Mouse (Mus musculus) heart, adult 8-10 months (tissue): ENCODE measurements around the gene Nup210. TPM values are rescaled to one million over a fixed set of nuclear protein-coding genes. Genes with fewer than 3 reads are reported as not detected.

Experiments used
- DNase-seq: peaks from one replicate; pipeline ENCODE4 v3.0.0; 2022; ENCODE audit warnings: low spot score
- total RNA-seq, 4 experiments: library from RNA; stranded (reverse); gene quantifications; 2 replicates each; pipeline ENCODE4 v1.2.4; 2022

Nup210 gene
- total RNA-seq, 4 experiments from 2014 or later: 2.9 to 5.5 (median 3.2) TPM

DNA sequence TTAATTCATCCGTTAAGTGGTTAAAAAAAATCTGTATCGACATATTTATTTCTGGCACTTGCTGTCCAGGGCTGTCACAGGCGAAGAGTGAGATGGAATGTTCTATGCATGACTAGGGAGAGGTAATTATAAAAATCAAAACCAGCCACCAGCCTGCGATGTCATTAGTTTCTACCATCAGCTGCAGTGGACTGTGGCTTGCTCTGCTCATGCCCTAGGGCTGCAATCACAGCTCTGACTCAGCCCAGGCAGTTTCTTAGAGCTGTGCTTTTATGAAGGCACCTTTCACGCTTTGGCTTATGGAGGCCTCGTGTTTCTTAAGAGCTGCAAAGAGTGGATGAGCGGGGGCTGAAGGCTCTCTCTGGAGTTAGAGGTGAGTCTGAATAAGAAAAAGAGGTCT, 95.8 kb downstream of the Nup210 start:
- DNase-seq: no peak

DNA sequence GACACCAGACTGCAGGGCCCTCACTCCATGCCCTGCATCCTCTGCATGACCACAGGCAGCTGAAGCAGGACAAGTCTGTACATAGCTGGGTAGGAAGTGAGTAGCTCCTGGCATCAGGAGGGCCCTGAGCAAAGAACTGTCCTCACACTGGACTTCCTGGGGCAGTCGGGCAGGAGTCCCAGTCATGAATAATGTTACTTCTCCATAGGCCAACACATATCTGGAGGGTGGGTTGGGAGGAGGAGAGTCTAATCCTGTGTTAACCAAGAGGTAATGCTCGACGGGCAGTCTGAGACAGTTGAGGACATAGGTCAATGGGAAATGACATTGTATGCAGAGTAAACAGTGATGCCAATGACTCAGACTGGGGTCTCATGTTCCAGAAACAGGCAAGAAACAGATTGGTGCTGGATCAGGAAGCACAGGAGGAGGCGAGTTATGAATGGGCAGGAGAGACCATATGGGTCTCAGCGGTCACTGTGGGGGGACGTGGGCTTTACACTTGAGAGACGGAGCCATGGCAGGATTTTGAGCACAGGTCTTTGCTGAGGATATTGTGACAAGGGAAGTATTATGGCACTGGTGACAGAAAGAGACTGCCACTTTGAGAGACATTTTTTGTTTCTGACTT, 99.9 kb downstream of the Nup210 start:
- DNase-seq: no peak

DNA sequence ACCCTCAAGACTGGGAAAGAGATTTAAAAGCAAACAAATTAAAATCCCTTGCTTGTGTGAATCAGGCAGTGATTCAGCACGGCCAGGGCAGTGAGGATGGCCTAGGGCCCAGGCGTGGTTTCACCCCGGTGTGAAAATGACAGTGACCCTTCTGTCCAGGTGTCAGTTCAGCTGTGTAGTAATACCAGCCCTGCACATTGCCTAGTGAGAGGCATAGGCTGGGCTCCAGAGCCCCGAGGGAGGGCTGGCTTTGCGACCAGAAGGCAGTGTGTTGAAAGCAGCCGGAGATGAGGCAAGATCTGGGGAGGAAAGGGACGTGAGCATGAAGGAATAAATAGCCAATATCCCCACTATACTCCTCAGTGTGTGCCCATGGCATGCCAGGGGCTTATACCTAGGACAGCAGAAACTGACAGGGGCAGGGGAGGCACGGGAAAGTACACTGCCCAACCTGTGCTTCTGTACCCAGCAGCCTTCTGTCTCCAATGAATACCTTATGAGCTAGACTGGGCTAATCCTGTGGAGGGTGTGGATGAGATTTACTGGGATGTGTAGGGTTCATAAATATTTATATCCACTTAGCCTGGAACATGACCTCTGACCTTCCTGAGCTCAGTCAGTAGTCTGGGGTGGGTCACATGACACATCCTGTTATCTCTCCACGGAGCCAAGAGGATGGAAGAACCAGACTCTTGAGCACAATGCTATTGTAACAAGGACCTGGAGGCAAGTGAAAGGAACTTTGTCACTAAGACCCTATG, 102.3 kb downstream of the Nup210 start:
- no peak for DNase-seq

DNA sequence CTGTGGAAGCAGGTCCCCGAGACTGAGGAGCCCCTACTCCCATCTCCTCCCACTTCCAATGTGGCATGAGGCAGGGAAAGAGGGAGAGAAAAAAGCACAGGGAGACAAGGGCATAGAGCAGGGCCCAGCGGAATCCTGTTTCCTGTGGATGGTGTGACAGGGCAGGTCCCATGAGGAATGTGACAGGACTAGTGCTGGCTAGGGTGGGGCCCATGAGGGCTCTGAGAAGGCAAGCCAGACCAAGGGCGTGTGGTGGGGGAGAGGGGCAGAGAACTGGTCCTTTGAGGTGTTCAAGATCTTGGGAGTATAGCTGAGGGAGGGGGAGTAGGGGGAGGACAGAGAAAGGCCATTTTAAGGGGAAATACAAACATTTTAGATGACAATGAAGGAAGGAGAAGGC, 104.2 kb downstream of the Nup210 start:
- DNase-seq: no peak

DNA sequence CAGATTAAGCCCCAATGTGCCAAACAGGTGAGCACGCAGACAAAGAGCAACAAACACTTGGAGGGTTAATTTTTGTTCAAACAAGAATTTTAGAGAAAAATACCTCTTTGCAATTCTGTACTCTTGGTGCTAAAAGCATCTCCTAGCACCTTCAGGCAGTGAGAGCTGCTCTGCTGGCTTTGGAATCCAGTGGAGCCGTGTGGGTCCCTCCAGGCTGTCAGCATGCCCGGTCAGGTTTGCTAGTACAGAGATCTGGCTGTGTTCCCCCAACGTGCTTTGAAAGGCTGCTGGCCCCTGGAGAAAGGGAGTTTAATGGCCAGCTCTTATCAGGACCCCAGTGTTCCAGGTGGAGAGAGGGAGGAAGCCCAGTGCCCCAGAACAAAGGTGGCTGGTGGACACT, 105.1 kb downstream of the Nup210 start:
- no peak for DNase-seq

DNA sequence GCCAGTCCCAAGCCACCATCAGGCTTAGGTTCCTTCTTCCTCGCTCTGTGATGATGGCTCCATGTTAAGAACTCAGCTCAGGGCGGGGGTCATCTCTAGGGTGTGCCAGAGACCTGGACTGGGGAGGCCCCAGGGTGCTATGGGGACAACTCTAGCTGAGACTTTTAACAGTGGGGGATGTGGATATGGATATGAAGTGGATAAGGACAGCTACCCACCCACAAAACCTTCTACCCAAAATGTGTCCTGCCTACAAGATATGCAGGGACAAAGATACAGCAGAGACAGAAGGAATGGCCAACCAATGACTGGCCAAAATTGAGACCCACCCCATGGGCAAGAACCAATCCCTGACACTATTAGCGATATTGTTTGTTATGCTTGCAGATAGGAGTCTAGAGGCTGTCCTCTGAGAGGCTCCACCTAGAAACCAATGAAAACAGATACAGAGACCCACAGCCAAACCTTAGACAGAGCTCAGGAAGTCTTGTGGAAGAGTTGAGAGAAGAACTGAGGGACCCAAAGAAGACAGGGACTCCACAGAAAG, 108.3 kb downstream of the Nup210 start:
- DNase-seq: no peak

DNA sequence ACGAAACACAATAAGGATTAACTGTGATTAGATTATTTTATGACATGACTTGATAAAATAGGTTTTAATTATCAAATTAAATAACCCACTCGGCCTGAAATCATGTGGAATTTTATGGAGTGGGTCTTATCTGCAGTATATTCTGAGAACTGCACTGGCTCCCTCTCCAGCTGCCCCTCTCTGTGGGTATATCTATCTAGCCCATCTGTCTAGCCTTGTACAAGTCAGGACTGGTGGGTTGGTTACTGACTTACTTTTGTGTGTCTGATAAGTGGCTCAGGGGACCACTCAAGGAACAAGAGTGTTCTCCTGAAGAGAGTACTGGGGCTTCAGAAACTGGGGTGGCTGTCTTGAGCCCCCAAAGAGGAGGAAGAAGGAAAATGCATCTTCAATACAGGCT, 109.4 kb downstream of the Nup210 start:
- no peak for DNase-seq

DNA sequence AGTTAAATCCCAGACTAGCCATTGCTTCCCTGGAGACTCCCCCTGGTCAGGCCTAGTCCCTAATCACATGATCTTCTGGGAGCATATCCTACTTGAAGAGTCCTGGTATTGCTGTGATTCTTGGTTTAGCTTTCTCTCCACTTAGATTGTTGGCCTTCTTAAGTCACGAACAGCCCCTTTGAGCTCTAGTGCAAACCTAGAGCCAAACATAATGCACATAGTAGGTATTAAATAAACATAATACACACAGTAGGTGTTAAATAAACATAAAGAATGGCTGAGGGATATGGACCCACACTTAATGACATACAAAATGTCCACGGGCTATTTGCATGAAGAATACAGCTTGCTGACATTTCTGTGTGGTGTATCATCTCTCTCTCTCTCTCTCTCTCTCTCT, 112.5 kb downstream of the Nup210 start:
- DNase-seq: no peak

DNA sequence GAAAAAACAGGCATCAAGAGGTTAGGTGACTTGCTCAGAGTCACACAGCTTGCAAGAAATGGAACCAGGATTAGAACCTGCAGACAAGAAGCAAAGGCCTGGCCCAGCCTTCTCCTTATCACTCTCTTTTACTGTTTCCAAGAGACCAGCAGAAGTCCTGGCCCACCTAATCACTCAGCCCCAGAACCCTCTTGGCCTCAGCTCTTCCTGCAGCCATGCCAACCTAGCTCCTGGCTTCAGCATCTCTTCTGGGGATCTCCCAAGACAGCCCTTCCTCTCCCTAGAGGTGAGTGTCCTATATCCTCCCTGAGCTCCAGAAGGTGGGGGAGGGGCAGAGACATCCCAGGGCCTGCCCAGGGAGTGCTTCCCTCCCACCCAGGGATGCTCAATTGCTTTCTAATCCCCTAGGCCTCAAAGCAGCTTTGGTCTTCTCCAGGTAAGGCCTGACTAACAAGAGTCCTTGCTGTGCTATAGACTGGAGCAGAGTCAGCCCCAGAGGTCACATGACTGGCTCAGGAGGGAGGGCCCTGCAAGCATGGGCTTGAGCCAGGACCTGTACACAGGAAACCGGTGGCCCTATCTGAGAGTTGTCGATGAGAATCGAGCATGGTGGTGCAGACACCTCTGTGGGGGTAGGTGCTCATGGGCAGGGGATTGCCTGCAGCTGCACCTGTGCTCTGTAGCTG, 113.2 kb downstream of the Nup210 start:
- no peak for DNase-seq

DNA sequence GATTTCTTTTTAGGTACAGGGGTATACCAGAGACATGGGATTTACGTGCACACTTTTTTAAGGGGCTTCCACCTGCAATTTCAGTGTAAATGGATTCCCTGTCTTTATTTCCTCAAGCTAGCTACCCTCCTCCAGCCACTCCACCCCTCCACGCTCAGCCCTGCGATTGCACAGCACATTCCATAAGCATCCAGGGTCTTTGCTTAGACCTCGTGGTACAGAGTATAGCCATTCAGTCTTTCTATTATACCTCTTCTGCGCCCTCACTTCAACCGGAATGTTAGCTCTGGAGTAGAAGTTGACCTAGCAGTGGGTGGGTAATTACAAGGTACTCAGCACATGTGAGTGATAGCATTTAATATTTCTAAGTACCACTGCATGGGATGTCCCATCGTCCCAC, 115.1 kb downstream of the Nup210 start:
- DNase-seq: no peak

DNA sequence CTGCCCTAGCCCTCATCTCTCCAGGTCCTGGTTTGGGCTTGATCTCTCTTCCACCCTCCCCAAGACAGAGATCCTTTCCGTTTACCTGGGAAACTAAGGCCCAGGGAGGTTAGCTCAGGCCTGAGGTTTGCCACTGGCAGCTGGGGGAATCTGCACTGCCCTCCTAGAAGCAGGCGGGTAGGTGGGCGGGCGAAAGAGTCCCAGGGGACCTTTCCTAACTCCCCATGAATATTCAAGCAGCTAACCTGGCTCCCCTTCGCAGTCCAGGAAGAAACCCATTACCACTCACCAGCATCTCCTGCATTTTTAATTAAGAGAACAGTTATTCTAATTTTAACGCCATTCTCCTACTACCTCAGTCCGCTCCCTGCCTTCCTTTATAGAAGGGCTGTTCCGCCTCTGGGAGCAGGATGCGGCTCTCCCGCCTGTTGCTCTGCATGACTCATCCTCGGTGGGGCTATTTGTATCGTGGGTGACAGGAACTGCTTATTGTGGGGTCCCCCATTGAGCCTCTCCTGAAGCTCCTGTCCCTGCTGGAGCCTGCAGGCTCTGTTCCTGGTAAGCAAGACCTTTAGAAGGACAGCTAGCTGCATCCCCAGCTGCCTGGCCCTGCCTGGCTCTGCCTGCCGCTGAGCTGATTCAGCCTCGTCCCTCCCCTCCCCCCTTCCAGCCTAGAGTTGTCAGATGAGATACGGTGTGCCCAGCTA, 115.7 kb downstream of the Nup210 start:
- no peak for DNase-seq

DNA sequence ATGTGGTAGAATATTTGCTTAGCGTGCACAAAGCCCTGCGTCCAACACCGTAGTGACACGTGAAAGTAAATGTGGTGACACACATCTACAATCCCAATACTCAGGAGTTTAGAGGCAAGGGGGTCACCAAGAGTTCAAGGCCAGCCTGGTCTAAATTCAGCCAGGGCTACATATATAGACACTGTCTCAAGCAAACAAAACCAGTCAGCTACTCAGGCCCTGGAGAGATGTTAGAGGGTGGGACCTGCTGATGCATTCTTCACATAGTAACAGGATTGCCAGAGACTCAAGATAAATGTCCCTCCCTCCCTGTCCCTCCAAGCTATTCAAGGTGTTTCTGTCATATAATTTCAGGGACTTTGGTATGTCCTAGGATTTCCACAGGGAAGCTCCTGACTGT, 117.5 kb downstream of the Nup210 start:
- no peak for DNase-seq

DNA sequence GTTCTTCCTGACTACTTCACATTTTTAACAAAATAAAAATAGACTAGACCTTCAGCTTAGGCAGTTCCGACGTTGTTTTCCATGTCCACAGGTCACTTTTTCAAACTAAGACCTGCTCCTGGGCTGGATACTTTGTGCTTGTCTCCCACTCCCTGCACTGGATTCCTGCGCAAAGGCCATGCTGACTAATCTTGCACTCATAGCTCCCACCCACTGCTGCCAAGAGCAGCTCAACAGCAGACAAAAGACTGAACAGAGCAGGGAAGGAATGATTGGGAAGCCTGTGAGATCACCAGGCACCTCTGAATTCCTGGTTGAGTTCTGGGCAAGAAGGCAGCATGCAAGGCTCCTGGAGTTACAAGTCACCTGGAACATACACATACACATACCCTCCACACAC, 119.6 kb downstream of the Nup210 start:
- no peak for DNase-seq

DNA sequence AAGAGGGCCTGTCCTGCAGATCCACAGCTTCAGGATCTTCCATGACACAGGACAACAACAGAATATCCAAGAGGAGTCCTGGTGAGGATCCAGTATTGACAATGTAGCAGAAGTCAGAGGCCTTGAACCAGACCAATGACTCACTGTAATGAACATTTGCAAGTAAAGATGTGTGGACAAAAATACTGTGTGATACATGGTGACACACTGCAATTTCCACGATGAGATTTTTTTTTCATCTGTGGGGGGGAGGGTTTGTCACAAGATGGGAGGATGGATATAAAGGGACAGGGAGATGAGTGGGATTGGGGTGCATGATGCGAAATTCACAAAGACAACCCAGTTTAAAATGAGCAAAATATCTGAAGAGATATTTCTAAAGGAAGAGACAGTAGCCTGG, 120.4 kb downstream of the Nup210 start:
- no peak for DNase-seq

DNA sequence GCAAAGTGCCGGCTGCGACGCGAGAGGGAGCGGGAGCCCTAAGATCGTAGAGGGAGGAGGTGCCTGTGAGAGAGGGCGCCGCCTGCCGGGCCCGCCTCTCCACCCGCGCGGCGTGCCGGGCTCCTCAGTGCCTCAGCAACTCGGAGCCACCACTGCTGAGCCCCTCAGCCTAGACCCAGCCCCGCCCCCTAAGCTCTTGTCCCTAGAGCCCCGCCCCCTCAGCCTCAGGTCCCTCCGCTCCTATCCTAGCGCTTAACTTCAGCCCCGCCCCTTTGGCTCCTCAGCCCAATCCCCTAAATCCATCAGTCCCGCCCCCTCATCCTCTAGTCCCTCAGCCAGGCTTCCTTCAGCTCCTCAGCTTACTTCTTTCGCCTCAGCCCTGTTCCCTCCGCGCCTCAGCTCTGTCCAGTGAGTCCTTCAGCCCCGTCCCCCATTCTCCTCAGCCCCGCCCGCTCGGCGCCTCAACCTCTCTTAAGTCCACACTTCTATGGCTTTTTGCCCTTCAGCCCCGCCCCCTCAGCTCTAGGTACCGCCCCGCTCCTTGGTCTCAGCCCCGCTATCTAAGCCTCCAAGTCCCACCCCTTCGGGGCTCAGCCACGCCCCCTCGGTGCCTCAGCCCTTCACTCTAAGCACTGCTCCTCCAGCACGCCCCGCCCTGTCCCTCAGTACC, 127.8 kb downstream of the Nup210 start, which contains the start of gene Iqsec1:
TSS of gene Iqsec1 (minus strand) at position 38 of the 670 bp plus-strand sequence.
- DNase-seq: peak; percentile 36

DNA sequence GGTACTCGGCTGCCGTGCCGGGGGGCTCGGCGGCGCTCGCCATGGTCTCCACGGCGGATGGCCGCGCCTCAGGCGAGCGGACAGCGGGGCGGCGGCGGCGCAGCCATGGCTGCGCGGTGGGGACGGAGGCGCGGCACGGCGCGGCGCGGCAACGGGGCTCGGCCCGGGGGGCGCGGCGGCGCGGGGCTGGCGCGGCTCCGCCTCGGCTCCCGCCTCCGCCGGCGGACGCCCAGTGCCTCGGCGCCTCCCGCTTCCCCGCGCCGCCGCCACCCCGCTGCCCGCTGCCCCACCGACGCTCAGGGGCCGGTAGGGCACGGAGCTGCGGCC, 128.4 kb downstream of the Nup210 start:
- DNase-seq: no peak

DNA sequence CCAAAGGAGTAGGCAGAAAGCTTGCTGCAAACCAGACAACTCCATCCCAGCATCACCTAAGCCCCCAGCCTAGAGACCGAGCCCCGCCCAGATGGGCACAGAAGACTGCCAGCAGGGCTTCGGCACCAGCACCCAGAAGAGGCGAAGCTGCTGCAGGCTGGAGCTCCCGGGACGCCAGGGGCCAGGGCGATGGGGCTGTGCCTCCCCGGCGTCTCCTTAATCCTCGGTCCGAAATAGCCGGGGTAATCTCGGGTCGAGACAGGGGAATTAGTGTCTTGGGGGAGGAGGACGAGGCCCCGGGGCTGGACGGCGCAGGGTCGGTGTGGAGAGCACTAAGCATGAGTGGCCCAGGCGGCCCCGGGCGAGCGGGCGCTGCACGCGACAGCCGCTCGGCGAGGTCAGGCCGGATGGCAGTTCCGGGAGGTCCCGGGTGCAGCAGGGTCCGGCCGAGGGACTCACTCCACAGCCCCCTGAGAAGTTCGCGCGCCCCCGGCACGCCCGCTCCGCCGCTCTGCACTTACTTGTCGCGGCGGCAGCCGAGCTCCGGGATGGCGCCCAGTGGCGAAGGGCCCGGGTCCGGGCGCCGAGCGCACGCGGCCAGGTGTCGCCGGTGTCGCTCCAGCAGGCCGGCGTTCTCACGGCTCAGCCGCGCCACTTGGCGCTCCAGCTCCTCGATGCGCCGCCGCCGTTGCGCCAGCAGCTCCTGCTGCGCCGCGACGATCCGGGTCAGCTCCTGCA, 128.9 kb downstream of the Nup210 start:
- no peak for DNase-seq

DNA sequence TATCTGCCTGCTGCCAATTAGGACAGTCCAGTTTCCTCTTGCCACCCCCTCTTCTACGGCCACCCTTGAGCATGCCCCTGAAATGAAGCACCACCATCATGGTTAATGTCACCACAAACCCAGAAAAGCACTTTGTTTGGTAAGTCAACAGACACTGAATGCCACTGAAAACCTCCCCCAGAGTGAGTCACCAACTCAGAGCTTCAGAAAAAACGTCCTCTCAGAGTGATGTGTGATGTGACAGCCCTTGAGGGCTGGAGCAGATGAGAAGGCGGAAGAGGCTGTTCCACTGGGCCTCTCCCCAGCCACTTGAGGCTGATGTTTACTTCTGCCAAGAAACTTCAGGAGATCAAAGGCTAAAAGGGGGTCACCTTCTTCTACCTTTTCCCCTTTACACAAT, 132.5 kb downstream of the Nup210 start:
- DNase-seq: no peak

DNA sequence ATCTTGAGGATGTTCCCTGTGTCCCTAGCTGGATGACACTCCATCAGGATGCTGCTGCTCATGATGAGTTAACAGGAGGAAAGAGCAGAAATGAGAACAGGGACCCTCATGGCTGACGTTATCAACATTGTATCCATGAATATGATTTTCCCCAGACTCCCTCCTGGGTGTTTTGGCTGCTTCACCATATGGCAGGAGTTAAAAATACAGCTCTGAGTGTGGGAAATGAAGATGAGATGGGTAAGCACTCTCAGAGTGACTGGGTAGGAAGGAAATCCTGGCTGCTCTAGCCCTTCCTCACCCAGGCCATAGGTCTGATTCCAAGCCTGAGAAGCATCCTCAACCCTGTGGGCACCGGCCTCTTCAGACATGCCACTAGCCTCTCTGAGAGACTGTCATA, 142.3 kb downstream of the Nup210 start:
- no peak for DNase-seq

DNA sequence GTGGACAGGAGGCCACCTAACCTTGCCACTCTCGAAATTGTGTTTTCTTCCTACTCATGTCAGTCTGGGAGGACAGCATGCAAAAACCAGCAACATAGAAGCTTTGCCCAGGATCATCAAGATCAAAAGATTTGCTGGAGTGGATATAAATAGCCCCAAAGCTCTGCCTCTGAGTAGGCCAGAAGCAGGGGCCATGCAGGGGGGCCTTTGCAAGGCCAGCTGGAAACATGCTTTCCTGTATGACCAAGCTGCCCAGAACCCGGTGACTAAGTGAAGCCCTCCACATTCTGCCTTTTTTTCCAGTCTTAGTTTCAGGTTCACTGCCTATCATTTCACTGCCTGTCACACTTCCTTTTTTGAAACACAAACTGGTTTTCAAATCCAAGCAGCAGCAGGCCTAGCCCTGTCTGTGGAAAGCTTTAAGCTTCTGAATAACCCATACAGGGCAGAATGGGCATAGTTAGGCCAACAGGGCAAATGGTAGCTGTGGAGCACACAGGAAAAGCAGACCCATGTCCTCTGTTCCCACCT, 147.2 kb downstream of the Nup210 start:
- DNase-seq: no peak
